Mouse (Mus musculus): ENCODE measurements around the gene Gabrr3. TPM values are rescaled to one million over a fixed set of nuclear protein-coding genes. Genes with fewer than 3 reads are reported as not detected.

Gabrr3 gene
- not detected in 2 replicates for polyA plus RNA-seq (2015; fragmentation: Nextera tagmentation; extraction: Ambion mirVana)

DNA sequence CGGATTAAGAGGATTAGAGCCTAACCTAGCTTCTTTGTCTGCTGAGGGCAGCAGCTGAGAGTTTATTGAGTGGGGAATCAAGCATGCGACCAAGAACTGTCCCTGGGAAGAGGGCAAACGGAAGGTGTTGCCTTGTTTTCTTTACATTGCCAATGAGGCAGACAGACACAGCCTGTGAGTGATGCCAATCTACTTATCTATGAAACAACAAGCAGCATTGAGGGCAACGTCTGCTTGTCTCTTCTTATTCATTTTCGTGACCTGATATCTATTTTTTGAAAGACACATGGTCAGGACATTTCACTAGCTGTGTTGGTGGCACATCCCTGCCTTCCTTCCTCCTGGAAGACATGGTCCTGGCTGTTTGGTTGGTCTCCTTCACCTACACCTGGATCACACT lies at the start of gene Gabrr3:
Gene Gabrr3 (plus strand): TSS at position 301 of the 400 bp plus-strand sequence.

DNA sequence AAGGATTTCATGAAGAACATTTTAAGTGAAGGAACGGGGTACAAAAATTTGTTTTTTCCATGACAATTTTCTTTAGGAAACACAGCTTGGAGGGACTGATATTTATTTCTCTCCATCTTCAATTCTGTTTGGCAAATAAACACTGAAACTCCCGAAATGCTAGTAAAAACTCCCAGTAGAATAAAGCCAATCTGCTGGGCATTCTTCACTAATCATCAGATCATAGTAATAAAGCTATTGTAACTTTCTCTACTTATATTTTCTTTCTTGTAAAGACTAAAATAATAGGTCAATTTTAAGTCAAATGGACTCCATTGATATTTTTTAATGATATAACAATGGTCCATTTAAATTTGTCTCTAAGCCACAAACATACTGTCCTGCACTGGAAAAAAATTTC lies 43.2 kb upstream of the Gabrr3 start, which contains the start of gene Olfr209:
Gene Olfr209 (minus strand): TSS at position 101 of the 400 bp plus-strand sequence.

DNA sequence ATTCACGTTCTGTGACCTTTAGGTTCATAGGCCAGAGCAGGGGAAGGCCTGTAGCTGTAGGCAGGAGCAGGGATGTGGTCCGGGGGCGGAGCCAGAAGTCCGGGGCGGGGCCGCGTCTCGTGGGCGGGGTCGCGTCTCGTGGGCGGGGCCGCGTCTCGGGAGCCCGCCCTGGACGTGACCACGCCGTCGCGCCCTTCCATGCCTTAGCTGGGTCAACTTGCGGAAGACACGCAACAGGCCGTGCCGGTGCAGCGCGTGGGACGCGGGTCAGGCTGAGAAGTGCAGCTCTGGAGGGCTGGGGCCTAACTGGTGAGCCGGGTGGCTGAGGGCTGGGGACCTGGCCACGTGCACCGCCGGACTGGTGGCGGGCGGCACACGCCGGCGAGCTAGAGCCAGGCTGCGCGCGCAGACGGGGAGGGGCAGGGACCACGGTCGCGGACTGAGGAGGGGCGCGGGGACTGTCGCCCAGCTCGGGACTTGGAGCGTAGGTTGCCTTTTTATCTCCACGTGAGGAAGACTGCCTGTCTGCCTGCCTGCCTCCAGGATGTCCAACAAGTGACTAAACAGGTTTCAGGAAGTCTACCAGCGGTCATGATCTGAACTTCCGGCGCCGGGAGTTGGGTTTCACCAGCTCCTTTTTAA lies 64.6 kb downstream of the Gabrr3 start, which contains the start of gene Riox2:
Gene Riox2 (plus strand): TSS at position 139 of the 642 bp plus-strand sequence.

Other genes with a start within 250 kb of the Gabrr3 start
- gene Olfr196, start 236.9 kb upstream of the Gabrr3 start, polyA plus RNA-seq (2015; fragmentation: Nextera tagmentation; extraction: Ambion mirVana) = not detected in 2 replicates
- gene Olfr198, start 203.8 kb upstream of the Gabrr3 start, polyA plus RNA-seq (2015; fragmentation: Nextera tagmentation; extraction: Ambion mirVana) = not detected in 2 replicates
- not detected in 2 replicates for gene Olfr199, start 187.6 kb upstream of the Gabrr3 start, polyA plus RNA-seq (2015; fragmentation: Nextera tagmentation; extraction: Ambion mirVana)
- gene Olfr201, start 134.7 kb upstream of the Gabrr3 start, polyA plus RNA-seq (2015; fragmentation: Nextera tagmentation; extraction: Ambion mirVana) = not detected in 2 replicates
- not detected in 2 replicates for gene Olfr202, start 120.5 kb upstream of the Gabrr3 start, polyA plus RNA-seq (2015; fragmentation: Nextera tagmentation; extraction: Ambion mirVana)
- not detected in 2 replicates for gene Olfr203, start 108.5 kb upstream of the Gabrr3 start, polyA plus RNA-seq (2015; fragmentation: Nextera tagmentation; extraction: Ambion mirVana)
- not detected in 2 replicates for gene Olfr204, start 89.1 kb upstream of the Gabrr3 start, polyA plus RNA-seq (2015; fragmentation: Nextera tagmentation; extraction: Ambion mirVana)
- not detected in 2 replicates for gene Olfr205, start 76.2 kb upstream of the Gabrr3 start, polyA plus RNA-seq (2015; fragmentation: Nextera tagmentation; extraction: Ambion mirVana)
- gene Olfr206, start 58.1 kb upstream of the Gabrr3 start, polyA plus RNA-seq (2015; fragmentation: Nextera tagmentation; extraction: Ambion mirVana) = not detected in 2 replicates
- not detected in 2 replicates for gene Olfr209, start 43.3 kb upstream of the Gabrr3 start, polyA plus RNA-seq (2015; fragmentation: Nextera tagmentation; extraction: Ambion mirVana)
- gene Riox2, start 64.4 kb downstream of the Gabrr3 start, polyA plus RNA-seq (2015; fragmentation: Nextera tagmentation; extraction: Ambion mirVana) = 15.9 and 16.5 TPM in 2 replicates
- 2.0 and 2.6 TPM in 2 replicates for gene Crybg3, start 193.6 kb downstream of the Gabrr3 start, polyA plus RNA-seq (2015; fragmentation: Nextera tagmentation; extraction: Ambion mirVana)
- 8.8 and 9.7 TPM in 2 replicates for gene Arl6, start 232.1 kb downstream of the Gabrr3 start, polyA plus RNA-seq (2015; fragmentation: Nextera tagmentation; extraction: Ambion mirVana)